Mouse (Mus musculus): ENCODE measurements around the gene Msantd1. TPM values are rescaled to one million over a fixed set of nuclear protein-coding genes. Genes with fewer than 3 reads are reported as not detected.
A peak's percentile ranks its signal among the peaks of the same experiment; 100 is the strongest.
"Not testable (repeated sequence)": the region's sequence is repeated elsewhere in the genome, so short reads cannot be mapped to it uniquely, and the experiment has no call there.

The Msantd1 gene
- total RNA-seq (2017): 0.29 TPM in 1 of 3 replicates, not detected in the others

- 0 out of 2 replicates have a peak, but pooled peaks have one; percentile 23 for ATAC-seq (replicated peaks; ENCODE audit: insufficient number of reproducible peaks, low FRiP score, low TSS enrichment, poor library complexity, severe bottlenecking)
Observed at GRCm38 (mm10) chr5:34907910-34908725, at the start of gene Msantd1. Gene Msantd1, plus strand, starts transcription at chr5:34908012.

- ATAC-seq (replicated peaks; ENCODE audit: insufficient number of reproducible peaks, low FRiP score, low TSS enrichment, poor library complexity, severe bottlenecking): no peak
Observed at GRCm38 (mm10) chr5:34865367-34865766, 42.4 kb upstream of the Msantd1 start.

- ATAC-seq (replicated peaks; ENCODE audit: insufficient number of reproducible peaks, low FRiP score, low TSS enrichment, poor library complexity, severe bottlenecking): not testable (repeated sequence)
Observed at GRCm38 (mm10) chr5:34880307-34880706, 27.5 kb upstream of the Msantd1 start.

- no peak for ATAC-seq (replicated peaks; ENCODE audit: insufficient number of reproducible peaks, low FRiP score, low TSS enrichment, poor library complexity, severe bottlenecking)
Observed at GRCm38 (mm10) chr5:34881023-34881422, 26.8 kb upstream of the Msantd1 start.

- no peak for ATAC-seq (replicated peaks; ENCODE audit: insufficient number of reproducible peaks, low FRiP score, low TSS enrichment, poor library complexity, severe bottlenecking)
Observed at GRCm38 (mm10) chr5:34885250-34885649, 22.6 kb upstream of the Msantd1 start.

GRCm38 (mm10) chr5:34889252-34889651 lies 18.6 kb upstream of the Msantd1 start:
- ATAC-seq (replicated peaks; ENCODE audit: insufficient number of reproducible peaks, low FRiP score, low TSS enrichment, poor library complexity, severe bottlenecking): no peak

GRCm38 (mm10) chr5:34896697-34897453 lies 10.9 kb upstream of the Msantd1 start:
- ATAC-seq (replicated peaks; ENCODE audit: insufficient number of reproducible peaks, low FRiP score, low TSS enrichment, poor library complexity, severe bottlenecking): no peak

- ATAC-seq (replicated peaks; ENCODE audit: insufficient number of reproducible peaks, low FRiP score, low TSS enrichment, poor library complexity, severe bottlenecking): no peak
Observed at GRCm38 (mm10) chr5:34899787-34900469, 7.9 kb upstream of the Msantd1 start.

GRCm38 (mm10) chr5:34902371-34902770 lies 5.4 kb upstream of the Msantd1 start:
- ATAC-seq (replicated peaks; ENCODE audit: insufficient number of reproducible peaks, low FRiP score, low TSS enrichment, poor library complexity, severe bottlenecking): no peak

- ATAC-seq (replicated peaks; ENCODE audit: insufficient number of reproducible peaks, low FRiP score, low TSS enrichment, poor library complexity, severe bottlenecking): no peak
Observed at GRCm38 (mm10) chr5:34902811-34903385, 4.9 kb upstream of the Msantd1 start.

DNA sequence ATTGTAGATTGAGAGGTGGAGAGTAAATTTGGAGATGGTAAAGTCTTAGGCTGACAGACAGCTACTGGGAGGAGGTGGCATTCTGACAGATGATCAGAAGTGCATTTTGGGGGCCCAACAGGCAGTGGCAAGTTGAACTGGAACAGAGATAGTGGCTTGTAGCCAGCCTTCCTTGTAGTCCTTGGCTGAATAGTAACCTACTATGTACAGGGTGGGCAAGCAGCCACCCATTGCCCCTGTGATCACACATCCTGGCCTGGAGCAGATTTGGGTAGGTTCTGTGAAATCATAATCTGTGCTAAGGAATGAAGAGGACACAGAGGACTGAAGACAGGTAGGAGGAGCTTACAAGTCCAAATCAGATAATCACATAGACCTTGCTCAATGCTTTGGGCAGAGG lies 3.4 kb upstream of the Msantd1 start:
- ATAC-seq (replicated peaks; ENCODE audit: insufficient number of reproducible peaks, low FRiP score, low TSS enrichment, poor library complexity, severe bottlenecking): no peak

DNA sequence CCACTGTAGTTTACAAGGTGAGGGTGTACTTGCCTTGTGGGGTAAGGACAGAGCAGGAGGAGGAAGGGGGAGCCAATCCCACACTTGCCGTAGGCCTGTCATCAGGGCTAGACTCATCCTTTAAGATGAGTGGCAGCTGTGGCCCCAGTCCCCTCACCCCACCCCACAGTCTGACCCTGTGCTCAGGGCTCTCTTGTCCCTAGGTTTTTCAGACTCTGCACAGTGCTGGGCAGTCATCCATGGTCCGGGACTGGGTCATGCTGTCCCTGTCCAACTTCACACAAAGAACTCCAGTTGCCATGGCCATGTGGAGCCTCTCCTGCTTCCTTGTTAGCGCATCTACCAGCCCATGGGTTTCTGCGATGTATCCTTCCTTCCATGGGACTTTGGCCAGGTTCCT lies 582 bp upstream of the Msantd1 start:
- ATAC-seq (replicated peaks; ENCODE audit: insufficient number of reproducible peaks, low FRiP score, low TSS enrichment, poor library complexity, severe bottlenecking): no peak

DNA sequence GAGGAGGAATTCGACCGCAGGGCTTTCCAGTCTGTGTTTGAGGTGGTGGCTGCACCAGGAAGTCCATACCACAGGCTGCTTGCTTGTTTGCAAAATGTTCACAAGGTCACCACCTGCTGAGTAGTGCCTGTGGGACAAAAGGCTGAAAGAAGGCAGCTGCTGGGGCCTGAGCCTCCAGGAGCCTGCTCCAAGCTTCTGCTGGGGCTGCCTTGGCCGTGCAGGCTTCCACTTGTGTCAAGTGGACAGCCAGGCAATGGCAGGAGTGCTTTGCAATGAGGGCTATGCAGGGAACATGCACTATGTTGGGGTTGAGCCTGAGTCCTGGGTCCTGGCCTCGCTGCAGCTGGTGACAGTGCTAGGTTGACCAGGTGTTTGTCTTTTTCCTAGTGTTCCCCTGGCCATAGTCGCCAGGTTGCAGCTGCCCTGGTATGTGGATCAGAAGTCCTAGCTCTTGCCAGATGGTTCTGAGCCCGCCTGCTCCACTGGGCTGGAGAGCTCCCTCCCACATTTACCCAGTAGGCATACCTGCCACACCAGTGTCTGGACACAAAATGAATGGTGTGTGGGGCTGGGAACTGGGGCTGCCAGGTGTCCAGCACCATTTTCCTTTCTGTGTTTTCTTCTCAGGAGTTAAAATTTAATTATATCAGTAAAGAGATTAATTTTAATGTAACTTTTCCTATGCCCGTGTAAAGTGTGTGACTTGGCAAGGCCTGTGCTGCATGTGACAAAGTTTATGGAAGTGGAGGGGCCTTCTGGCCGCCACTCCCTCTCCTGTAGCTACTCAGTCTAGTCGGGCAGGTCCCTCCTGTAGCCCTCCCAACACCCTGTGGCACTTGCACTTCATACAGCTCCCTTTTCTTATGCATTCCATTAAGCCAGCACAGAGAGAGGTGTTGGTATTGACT lies 1.2 kb downstream of the Msantd1 start:
- no peak for ATAC-seq (replicated peaks; ENCODE audit: insufficient number of reproducible peaks, low FRiP score, low TSS enrichment, poor library complexity, severe bottlenecking)

- ATAC-seq (replicated peaks; ENCODE audit: insufficient number of reproducible peaks, low FRiP score, low TSS enrichment, poor library complexity, severe bottlenecking): no peak
Observed at GRCm38 (mm10) chr5:34909634-34910503, 2.1 kb downstream of the Msantd1 start.

- ATAC-seq (replicated peaks; ENCODE audit: insufficient number of reproducible peaks, low FRiP score, low TSS enrichment, poor library complexity, severe bottlenecking): no peak
Observed at GRCm38 (mm10) chr5:34910504-34910815, 2.6 kb downstream of the Msantd1 start.

- peak; percentile 34; the same call in 1 of the 2 replicates for ATAC-seq (replicated peaks; ENCODE audit: insufficient number of reproducible peaks, low FRiP score, low TSS enrichment, poor library complexity, severe bottlenecking)
Observed at GRCm38 (mm10) chr5:34915801-34916200, 8.0 kb downstream of the Msantd1 start.

DNA sequence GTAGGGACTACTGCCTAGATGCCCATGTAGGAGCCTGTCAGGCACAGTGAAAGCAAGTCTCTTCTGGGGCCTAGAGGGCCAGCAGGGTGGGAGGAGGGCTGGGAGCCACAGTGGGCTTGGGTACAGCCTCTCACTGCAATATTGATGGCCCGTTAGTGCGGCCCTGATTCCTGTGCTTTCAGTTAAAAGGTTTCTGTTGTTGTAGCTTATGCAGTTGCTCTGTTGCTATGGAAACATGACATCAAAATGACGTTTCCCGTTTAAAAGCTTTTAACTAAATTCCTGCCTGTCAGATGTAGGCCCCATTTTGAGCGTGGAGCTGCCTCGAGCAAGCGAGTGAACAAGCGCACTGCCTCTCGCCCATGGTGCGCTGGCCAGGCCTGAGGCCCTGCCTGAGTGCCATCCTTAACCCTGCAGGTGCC lies 9.4 kb downstream of the Msantd1 start:
- no peak for ATAC-seq (replicated peaks; ENCODE audit: insufficient number of reproducible peaks, low FRiP score, low TSS enrichment, poor library complexity, severe bottlenecking)

Measured in monocyte, adult 5-6 weeks (primary cell).